Mouse (Mus musculus): ENCODE measurements around the gene Nes. TPM values are rescaled to one million over a fixed set of nuclear protein-coding genes. Genes with fewer than 3 reads are reported as not detected.

The Nes gene
- polyA plus RNA-seq, 1 experiment from 2014 or later: 85.4 TPM

DNA sequence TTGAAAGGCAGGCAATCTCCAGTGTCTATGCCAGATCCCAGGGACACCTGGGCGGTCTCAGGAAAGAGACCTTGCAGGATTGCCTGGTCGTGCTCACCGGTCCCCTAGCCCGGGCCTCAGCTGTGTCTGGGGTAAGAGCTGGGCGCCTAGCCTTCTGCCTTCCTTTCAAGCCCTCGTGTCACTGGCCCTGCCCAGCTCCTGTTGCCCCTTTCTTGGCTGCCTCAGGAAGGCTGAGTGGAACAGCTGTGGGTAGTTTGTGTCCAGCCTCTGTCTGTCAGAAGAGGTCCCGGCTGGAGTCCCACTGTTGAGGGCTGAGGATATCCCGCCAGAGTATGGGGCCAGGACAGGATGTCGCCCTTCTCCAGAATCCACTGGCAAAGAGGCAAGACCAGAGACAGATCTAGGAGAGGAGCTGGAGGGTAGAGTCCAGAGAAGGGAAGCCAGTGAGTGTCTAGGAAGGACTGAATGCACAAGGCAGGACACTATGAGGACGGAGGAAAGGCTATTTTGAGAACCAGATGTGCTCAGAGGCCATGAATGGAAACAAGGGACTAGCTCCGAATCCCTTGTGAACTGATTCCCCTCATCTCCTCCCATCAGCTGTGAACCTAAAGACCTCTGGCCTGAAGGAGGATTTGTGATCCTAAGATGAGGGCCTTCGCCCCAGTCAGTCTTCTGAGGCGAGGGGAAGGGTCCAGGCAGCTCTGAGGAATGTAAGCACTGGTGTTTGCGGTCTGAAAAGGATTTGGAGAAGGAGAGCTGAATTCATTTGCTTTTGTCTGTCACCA lies 2.9 kb downstream of the Nes start:
- DNase-seq (ENCODE audit: low spot score, missing footprints): peak; percentile 98
- Histone ChIP-seq H3K27me3 (ENCODE audit: control insufficient read depth, insufficient read depth, low read length) (no peaks in the 10 kb centered on the region), H3K9me3 (ENCODE audit: control insufficient read depth, low read length) (no peaks in the 10 kb centered on the region), H3K4me2 (peak overlapping the region; percentile 96), H3K27ac (ENCODE audit: low read depth, low read length) (peak overlapping the region; percentile 98), H3K9ac (ENCODE audit: low read length) (peak overlapping the region; percentile 93), H3K36me3 (ENCODE audit: control insufficient read depth, insufficient read depth, low read length) (peaks cover 28% of the 10 kb centered on the region), H3K4me3 (ENCODE audit: low read depth, low read length) (peak overlapping the region; percentile 96), H3K4me1 (ENCODE audit: control insufficient read depth, insufficient read depth, low read length) (peaks cover 44% of the 10 kb centered on the region)
- no peak; the same call in none of the 2 replicates for ATAC-seq (ENCODE audit: low FRiP score)
- 8% methylated on average over 14 of the region's 14 CpGs for WGBS

GRCm38 (mm10) chr3:87974381-87974987 lies 3.6 kb downstream of the Nes start:
- ATAC-seq (ENCODE audit: low FRiP score): peak; percentile 86
- Histone ChIP-seq H3K4me2 (peak overlapping the region; percentile 96), H3K27me3 (ENCODE audit: control insufficient read depth, insufficient read depth, low read length) (no peaks in the 10 kb centered on the region), H3K27ac (ENCODE audit: low read depth, low read length) (peak overlapping the region; percentile 98), H3K9me3 (ENCODE audit: control insufficient read depth, low read length) (no peaks in the 10 kb centered on the region), H3K4me3 (ENCODE audit: low read depth, low read length) (peak overlapping the region; percentile 96), H3K4me1 (ENCODE audit: control insufficient read depth, insufficient read depth, low read length) (peaks cover 47% of the 10 kb centered on the region), H3K36me3 (ENCODE audit: control insufficient read depth, insufficient read depth, low read length) (peaks cover 28% of the 10 kb centered on the region), H3K9ac (ENCODE audit: low read length) (peak overlapping the region; percentile 93)
- DNase-seq (ENCODE audit: low spot score, missing footprints): no peak
- WGBS: 7% methylated on average over 12 of the region's 12 CpGs

DNA sequence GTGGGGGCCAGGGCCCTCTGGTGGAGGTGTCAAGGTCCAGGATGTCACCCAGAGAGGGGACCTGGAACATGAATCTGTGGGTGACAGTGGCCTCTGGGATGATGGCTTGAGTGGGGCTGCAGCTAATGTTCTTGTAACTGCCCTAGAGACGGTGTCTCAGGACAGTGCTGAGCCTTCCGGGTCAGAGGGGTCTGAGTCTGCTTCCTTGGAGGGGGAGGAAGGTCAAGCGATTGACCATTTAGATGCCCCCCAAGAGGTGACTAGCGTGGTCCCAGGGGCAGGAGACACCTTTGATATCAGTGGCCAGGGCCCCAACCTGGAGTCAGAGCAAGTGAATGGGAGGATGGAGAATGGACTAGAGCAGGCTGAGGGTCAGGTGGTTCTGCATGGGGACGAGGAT lies 8.6 kb downstream of the Nes start:
- no peak overlapping the region for H3K4me3 ChIP-seq (ENCODE audit: low read depth, low read length)
- peaks cover 28% of the 10 kb centered on the region for H3K36me3 ChIP-seq (ENCODE audit: control insufficient read depth, insufficient read depth, low read length)
- no peaks in the 10 kb centered on the region for H3K9me3 ChIP-seq (ENCODE audit: control insufficient read depth, low read length)
- H3K4me1 ChIP-seq (ENCODE audit: control insufficient read depth, insufficient read depth, low read length): peaks cover 64% of the 10 kb centered on the region
- DNase-seq (ENCODE audit: low spot score, missing footprints): no peak
- H3K4me2 ChIP-seq: no peak overlapping the region
- H3K27me3 ChIP-seq (ENCODE audit: control insufficient read depth, insufficient read depth, low read length): no peaks in the 10 kb centered on the region
- 84% methylated on average over 5 of the region's 5 CpGs for WGBS
- peak overlapping the region; percentile 20; the same call in 1 of the 2 replicates for H3K9ac ChIP-seq (ENCODE audit: low read length)
- no peak overlapping the region for H3K27ac ChIP-seq (ENCODE audit: low read depth, low read length)
- no peak for ATAC-seq (ENCODE audit: low FRiP score)

DNA sequence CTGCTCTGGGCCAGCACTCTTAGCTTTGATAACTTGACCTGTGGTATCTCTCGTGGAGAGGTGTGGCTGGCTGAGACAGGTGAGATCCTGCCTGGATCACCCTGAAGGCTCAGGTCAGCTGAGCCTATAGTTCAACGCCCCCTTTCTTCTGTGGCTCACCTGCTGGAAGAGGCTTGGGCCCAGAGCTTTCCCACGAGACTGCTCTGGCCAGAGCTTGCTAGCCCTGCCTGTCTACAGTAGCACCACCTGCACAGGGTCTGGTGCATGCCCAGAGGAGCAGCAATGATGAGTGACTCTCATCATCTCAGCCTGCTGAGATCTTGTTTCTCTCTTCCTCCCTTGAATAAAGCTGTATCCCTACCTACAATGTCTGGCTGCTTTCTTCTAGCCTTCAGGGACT lies 9.2 kb downstream of the Nes start:
- DNase-seq (ENCODE audit: low spot score, missing footprints) (peak; percentile 86), ATAC-seq (ENCODE audit: low FRiP score) (no peak)
- no peaks in the 10 kb centered on the region for H3K27me3 ChIP-seq (ENCODE audit: control insufficient read depth, insufficient read depth, low read length)
- no peak overlapping the region for H3K4me2 ChIP-seq
- H3K9ac ChIP-seq (ENCODE audit: low read length): no peak overlapping the region
- H3K27ac ChIP-seq (ENCODE audit: low read depth, low read length): peak overlapping the region; percentile 3; the same call in 1 of the 2 replicates
- peaks cover 62% of the 10 kb centered on the region for H3K4me1 ChIP-seq (ENCODE audit: control insufficient read depth, insufficient read depth, low read length)
- WGBS: 71% methylated on average over 3 of the region's 3 CpGs
- no peak overlapping the region for H3K4me3 ChIP-seq (ENCODE audit: low read depth, low read length)
- peaks cover 28% of the 10 kb centered on the region for H3K36me3 ChIP-seq (ENCODE audit: control insufficient read depth, insufficient read depth, low read length)
- H3K9me3 ChIP-seq (ENCODE audit: control insufficient read depth, low read length): no peaks in the 10 kb centered on the region

- 63% methylated on average over 5 of the region's 5 CpGs for WGBS
- ATAC-seq (ENCODE audit: low FRiP score) (no peak), DNase-seq (ENCODE audit: low spot score, missing footprints) (no peak)
- H3K4me1 ChIP-seq (ENCODE audit: control insufficient read depth, insufficient read depth, low read length): peaks cover 62% of the 10 kb centered on the region
- no peak overlapping the region for H3K9ac ChIP-seq (ENCODE audit: low read length)
- peaks cover 22% of the 10 kb centered on the region for H3K36me3 ChIP-seq (ENCODE audit: control insufficient read depth, insufficient read depth, low read length)
- no peak overlapping the region for H3K4me3 ChIP-seq (ENCODE audit: low read depth, low read length)
- H3K9me3 ChIP-seq (ENCODE audit: control insufficient read depth, low read length): no peaks in the 10 kb centered on the region
- peak overlapping the region; percentile 3 for H3K27ac ChIP-seq (ENCODE audit: low read depth, low read length)
- H3K27me3 ChIP-seq (ENCODE audit: control insufficient read depth, insufficient read depth, low read length): no peaks in the 10 kb centered on the region
- no peak overlapping the region for H3K4me2 ChIP-seq
Observed at GRCm38 (mm10) chr3:87980728-87981127, 9.8 kb downstream of the Nes start.

DNA sequence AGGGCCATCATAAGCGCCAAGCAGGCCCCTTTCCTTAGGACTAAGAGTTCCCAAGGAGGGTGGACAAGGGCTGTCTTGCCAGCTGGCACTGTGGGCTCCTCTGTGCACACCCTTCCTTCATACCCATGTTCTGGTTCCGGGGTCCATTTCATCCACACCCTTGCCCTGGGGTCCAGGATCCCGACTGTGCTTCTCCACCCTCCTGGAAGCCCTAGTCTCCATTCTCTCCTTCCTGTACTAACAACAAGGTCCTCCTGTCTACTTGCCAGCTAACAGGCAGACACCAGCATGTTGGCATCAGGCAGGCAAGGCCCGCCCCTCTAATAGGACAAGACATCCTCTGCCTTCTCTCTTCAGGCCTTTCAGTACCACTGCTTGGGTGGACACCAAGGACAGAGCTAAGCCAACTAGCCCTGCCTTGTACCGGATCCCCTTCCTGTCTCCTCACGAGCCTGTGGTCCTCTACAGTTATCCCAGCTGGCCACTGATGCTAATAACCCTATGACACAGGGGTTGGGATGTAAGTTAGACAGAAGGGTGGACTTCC lies 10.4 kb downstream of the Nes start:
- ATAC-seq (ENCODE audit: low FRiP score) (no peak), DNase-seq (ENCODE audit: low spot score, missing footprints) (peak; percentile 86)
- H3K27ac ChIP-seq (ENCODE audit: low read depth, low read length): no peak overlapping the region
- no peaks in the 10 kb centered on the region for H3K9me3 ChIP-seq (ENCODE audit: control insufficient read depth, low read length)
- H3K4me2 ChIP-seq: no peak overlapping the region
- 79% methylated on average over 6 of the region's 6 CpGs for WGBS
- H3K36me3 ChIP-seq (ENCODE audit: control insufficient read depth, insufficient read depth, low read length): peaks cover 17% of the 10 kb centered on the region
- no peak overlapping the region for H3K4me3 ChIP-seq (ENCODE audit: low read depth, low read length)
- no peak overlapping the region for H3K9ac ChIP-seq (ENCODE audit: low read length)
- peaks cover 67% of the 10 kb centered on the region for H3K4me1 ChIP-seq (ENCODE audit: control insufficient read depth, insufficient read depth, low read length)
- no peaks in the 10 kb centered on the region for H3K27me3 ChIP-seq (ENCODE audit: control insufficient read depth, insufficient read depth, low read length)

GRCm38 (mm10) chr3:87981894-87982835 lies 11.3 kb downstream of the Nes start:
- Histone ChIP-seq H3K4me2 (peak overlapping the region; percentile 31), H3K9me3 (ENCODE audit: control insufficient read depth, low read length) (no peaks in the 10 kb centered on the region), H3K36me3 (ENCODE audit: control insufficient read depth, insufficient read depth, low read length) (peaks cover 8% of the 10 kb centered on the region; the same call in 1 of the 2 replicates), H3K27me3 (ENCODE audit: control insufficient read depth, insufficient read depth, low read length) (no peaks in the 10 kb centered on the region), H3K4me3 (ENCODE audit: low read depth, low read length) (no peak overlapping the region), H3K27ac (ENCODE audit: low read depth, low read length) (peak overlapping the region; percentile 84), H3K4me1 (ENCODE audit: control insufficient read depth, insufficient read depth, low read length) (peaks cover 73% of the 10 kb centered on the region), H3K9ac (ENCODE audit: low read length) (peak overlapping the region; percentile 46)
- DNase-seq (ENCODE audit: low spot score, missing footprints) (peak; percentile 94), ATAC-seq (ENCODE audit: low FRiP score) (peak; percentile 2; the same call in 1 of the 2 replicates)
- 33% methylated on average over 12 of the region's 12 CpGs for WGBS

GRCm38 (mm10) chr3:87982836-87983601 lies 12.1 kb downstream of the Nes start:
- peak overlapping the region; percentile 46 for H3K9ac ChIP-seq (ENCODE audit: low read length)
- WGBS: under 1% methylated on average over 13 of the region's 13 CpGs
- H3K4me2 ChIP-seq: peak overlapping the region; percentile 31
- H3K9me3 ChIP-seq (ENCODE audit: control insufficient read depth, low read length): no peaks in the 10 kb centered on the region
- H3K27me3 ChIP-seq (ENCODE audit: control insufficient read depth, insufficient read depth, low read length): no peaks in the 10 kb centered on the region
- ATAC-seq (ENCODE audit: low FRiP score): peak; percentile 49
- peaks cover 77% of the 10 kb centered on the region for H3K4me1 ChIP-seq (ENCODE audit: control insufficient read depth, insufficient read depth, low read length)
- H3K36me3 ChIP-seq (ENCODE audit: control insufficient read depth, insufficient read depth, low read length): peaks cover 2% of the 10 kb centered on the region; the same call in 1 of the 2 replicates
- peak; percentile 95 for DNase-seq (ENCODE audit: low spot score, missing footprints)
- peak overlapping the region; percentile 84 for H3K27ac ChIP-seq (ENCODE audit: low read depth, low read length)
- no peak overlapping the region for H3K4me3 ChIP-seq (ENCODE audit: low read depth, low read length)
